Mouse (Mus musculus): ENCODE measurements around the gene Neto2.

DNA sequence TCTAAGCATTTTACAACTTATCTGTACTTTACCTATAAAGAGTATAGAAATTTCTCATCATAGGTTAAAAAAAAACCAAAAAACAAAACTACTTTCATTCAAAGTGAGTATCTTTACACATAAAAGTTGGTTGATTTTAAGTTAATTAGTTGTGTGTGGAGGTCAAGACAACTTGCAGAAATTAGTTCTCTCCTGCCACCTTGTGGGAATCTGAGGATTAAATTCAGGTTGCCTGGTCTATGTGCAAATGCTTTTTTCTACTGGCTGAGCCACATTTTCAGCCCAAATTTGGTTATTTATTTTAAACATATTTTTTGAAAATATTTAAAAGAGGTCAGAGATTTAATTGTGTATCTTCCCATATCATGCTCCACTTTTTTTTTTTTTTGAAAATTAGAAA, 35.6 kb downstream of the Neto2 start:
- TF ChIP-seq CTCF (conservative IDR thresholded peaks at IDR 0.05; ENCODE audit: low read length) (peak; percentile 41), POU5F1 (IDR thresholded peaks at IDR 0.05; ENCODE audit: borderline replicate concordance, low read length) (no peak), NANOG (IDR thresholded peaks at IDR 0.05; ENCODE audit: borderline replicate concordance, low read length) (no peak)

Measured in E14TG2a.4 (cell line).